Mouse (Mus musculus): Measurements from ENCODE around the gene Ptbp1.

GRCm38 (mm10) chr10:79862925-79863324, 8.7 kb downstream of the Ptbp1 start:
- TF ChIP-seq CTCF (conservative IDR thresholded peaks at IDR 0.05; ENCODE audit: insufficient read depth, insufficient read length, low read depth, low read length) (no peak), POLR2A (IDR thresholded peaks at IDR 0.05; ENCODE audit: low read depth, low read length) (no peak)

Measured in kidney, adult 2 months (tissue).